Mouse (Mus musculus) CH12.LX (cell line): Measurements from ENCODE around the gene Arhgef3.

ENCODE experiments used
- HCFC1 ChIP-seq: IDR thresholded peaks from 2 replicates; pipeline ENCODE4 v1.6.1; 2012; ENCODE audit warnings: low read depth, mild to moderate bottlenecking, inconsistent platforms, low read length, improper control_type of control experiment
- POLR2A ChIP-seq: IDR thresholded peaks from 2 replicates; pipeline ENCODE4 v1.6.1; 2011; ENCODE audit warnings: low read depth, mild to moderate bottlenecking, improper control_type of control experiment, low read length
- USF2 ChIP-seq: conservative IDR thresholded peaks from 2 replicates; pipeline ENCODE4 v1.6.1; 2011; ENCODE audit warnings: low read depth, low read length, improper control_type of control experiment

GRCm38 (mm10) chr14:27400495-27400894 is 285.8 kb downstream of the Arhgef3 start:
- TF ChIP-seq POLR2A: no peak
- TF ChIP-seq HCFC1: no peak
- no peak for TF ChIP-seq USF2
